Mouse (Mus musculus) CD4-positive naive resting alpha-beta T cell, adult 57 days (primary cell): Measurements from ENCODE around the gene Gm28043. TPM values are rescaled to one million over a fixed set of nuclear protein-coding genes. Genes with fewer than 3 reads are reported as not detected.

Source experiments
- total RNA-seq: library from RNA; stranded (reverse); gene quantifications from one replicate; pipeline ENCODE4 v1.2.4, GENCODE M21; 2023

The Gm28043 gene
- total RNA-seq = 8.6 TPM

DNA sequence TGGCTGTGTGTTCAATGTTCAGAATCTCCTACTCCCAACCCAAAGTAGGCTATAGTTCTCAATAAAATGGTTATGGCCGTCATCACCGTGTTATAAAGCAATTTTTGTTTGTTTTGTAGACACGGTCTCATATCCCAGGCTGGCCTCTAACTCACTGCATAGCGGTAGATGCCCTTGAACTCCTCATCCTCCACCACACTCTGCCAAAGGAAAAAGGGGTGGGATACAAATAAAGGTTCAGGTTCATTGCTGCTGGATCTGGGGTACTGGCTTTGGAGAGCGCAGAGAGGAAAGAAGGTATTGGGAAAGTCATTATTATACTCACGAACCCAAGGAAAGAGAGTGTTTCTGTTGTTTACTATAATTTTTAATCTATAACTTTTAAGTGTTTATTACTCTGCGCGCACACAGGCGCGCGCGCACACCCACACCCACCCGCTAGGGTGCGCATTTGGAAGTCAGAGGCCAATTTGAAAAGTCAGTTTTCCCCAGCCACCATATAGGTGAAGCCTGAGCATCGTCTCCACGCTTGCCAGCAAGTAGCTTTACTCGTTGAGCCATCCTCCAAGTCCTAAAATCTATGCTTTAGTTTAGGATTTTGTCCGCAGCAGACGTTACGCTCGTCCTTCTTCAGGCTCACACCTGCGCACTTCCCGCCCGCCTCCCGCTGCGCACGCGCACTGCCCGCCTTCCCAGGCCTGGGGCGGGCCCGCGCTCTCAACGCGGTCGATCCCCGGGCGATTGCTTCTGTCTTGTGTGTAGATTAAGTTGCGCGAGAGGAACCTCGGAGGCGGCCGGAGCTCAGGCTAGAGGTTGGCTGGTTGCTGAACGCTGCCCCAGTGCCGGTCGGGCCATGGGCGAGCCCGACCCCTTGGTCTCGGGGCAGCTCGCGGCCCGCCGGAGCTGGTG, at the start of gene Gm28043, which contains the start of gene Rnf8:
TSS of gene Gm28043 (plus strand) at position 762 of the 909 bp plus-strand sequence.
TSS of gene Rnf8 (plus strand) at position 676 of the 909 bp plus-strand sequence.

DNA sequence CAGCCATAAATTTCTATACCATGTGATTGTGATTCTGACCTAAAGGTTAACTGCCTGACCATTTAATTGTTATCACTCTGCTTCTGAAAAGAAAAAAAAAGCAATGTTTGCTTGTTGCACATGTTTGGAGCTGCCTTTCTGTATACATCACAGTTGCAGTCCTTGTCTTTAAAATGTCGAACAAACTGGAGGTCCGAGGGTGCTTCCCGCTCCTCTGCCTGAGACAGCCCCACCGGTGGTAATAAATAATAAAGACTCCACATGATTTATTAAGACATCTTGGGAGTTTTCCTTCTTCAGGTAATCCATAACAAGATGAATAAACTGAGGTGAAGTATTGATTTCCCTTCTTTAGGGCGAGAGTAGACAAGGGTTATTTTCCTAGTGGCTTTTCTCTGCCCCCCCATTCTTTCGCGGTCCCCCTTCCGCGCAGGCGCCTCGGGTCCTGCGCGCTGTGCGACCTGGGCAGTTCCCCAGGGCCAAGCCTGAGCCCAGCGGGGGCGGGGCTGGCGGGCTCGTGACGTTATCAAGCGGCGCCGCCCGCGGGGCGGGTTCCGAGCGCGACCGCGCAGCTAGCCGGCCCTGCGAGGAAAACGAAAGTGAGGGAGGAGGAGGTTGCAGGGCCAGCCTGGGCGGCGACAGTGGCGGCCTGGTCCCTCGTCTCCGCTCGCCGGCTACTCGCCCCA, 45.5 kb downstream of the Gm28043 start, which contains the start of gene Cmtr1:
TSS of gene Cmtr1 (plus strand) at position 520 of the 686 bp plus-strand sequence.

GRCm38 (mm10) chr17:29716732-29717445, 102.2 kb downstream of the Gm28043 start, which contains the start of gene Ccdc167:
TSS of gene Ccdc167 (minus strand) at chr17:29717044.

Other genes with a start within 250 kb of the Gm28043 start
- gene Pim1, start 124.1 kb upstream of the Gm28043 start, total RNA-seq = 484 TPM
- gene Gm17657, start 65.2 kb upstream of the Gm28043 start, total RNA-seq = not detected
- 53.5 TPM for gene Tbc1d22b, start 65.1 kb upstream of the Gm28043 start, total RNA-seq
- gene Tmem217, start 62.5 kb upstream of the Gm28043 start, total RNA-seq = not detected
- gene Rnf8, start 86 bp upstream of the Gm28043 start, total RNA-seq = 55.4 TPM
- 102 TPM for gene Cmtr1, start 45.7 kb downstream of the Gm28043 start, total RNA-seq
- 10.3 TPM for gene Ccdc167, start 102.2 kb downstream of the Gm28043 start, total RNA-seq